Mouse (Mus musculus) MEL (cell line): ENCODE measurements around the gene Mta1. TPM values are rescaled to one million over a fixed set of nuclear protein-coding genes. Genes with fewer than 3 reads are reported as not detected.

ENCODE experiments used
- DNase-seq: peaks from one replicate; pipeline ENCODE4 v3.0.0; 2011; ENCODE audit warnings: low read depth, low spot score
- H3K27ac ChIP-seq: 2 replicates; pipeline ENCODE4 v1.5.1; 2012; ENCODE audit warnings: low read depth, mild to moderate bottlenecking, control low read depth, low read length, moderate library complexity; ENCODE audit not compliant: control insufficient read depth
- H3K27me3 ChIP-seq, 2 experiments: fragments of 150-350 bp in 1 of 2; sonication (generic) in 1 of 2; 2 replicates each; pipeline ENCODE4 v1.6.1; 2012; ENCODE audit warnings: low read length in 2 of 2, mild to moderate bottlenecking in 2 of 2, improper control_type of control experiment in 1 of 2, moderate library complexity in 1 of 2; ENCODE audit not compliant: insufficient read depth in 2 of 2, control insufficient read depth in 1 of 2
- H3K36me3 ChIP-seq, 2 experiments: 2 replicates each; pipeline ENCODE4 v1.6.1; 2012 to 2014; ENCODE audit warnings: low read length in 2 of 2, improper control_type of control experiment in 1 of 2, inconsistent platforms in 1 of 2, mild to moderate bottlenecking in 1 of 2; ENCODE audit not compliant: insufficient read depth in 2 of 2, control insufficient read depth in 1 of 2
- H3K4me1 ChIP-seq, 2 experiments: fragments of 150-350 bp in 1 of 2; sonication (generic) in 1 of 2; 2 replicates each; pipeline ENCODE4 v1.6.1; 2012; ENCODE audit warnings: low read length in 2 of 2, improper control_type of control experiment in 1 of 2, mild to moderate bottlenecking in 1 of 2; ENCODE audit not compliant: insufficient read depth in 2 of 2, control insufficient read depth in 1 of 2
- H3K4me3 ChIP-seq, 2 experiments: fragments of 150-350 bp in 1 of 2; sonication (generic) in 1 of 2; 2 replicates each; pipeline ENCODE4 v1.5.1; 2012; ENCODE audit warnings: low read depth in 2 of 2, low read length in 2 of 2, mild to moderate bottlenecking in 2 of 2, moderate library complexity in 2 of 2, control low read depth in 1 of 2, improper control_type of control experiment in 1 of 2; ENCODE audit not compliant: control insufficient read depth in 1 of 2, insufficient read depth in 1 of 2
- H3K79me2 ChIP-seq: 2 replicates; pipeline ENCODE4 v1.6.1; 2012; ENCODE audit warnings: mild to moderate bottlenecking, low read length, moderate library complexity; ENCODE audit not compliant: control insufficient read depth, poor library complexity, insufficient read depth
- H3K9ac ChIP-seq: 2 replicates; pipeline ENCODE4 v1.6.1; 2012; ENCODE audit warnings: low read depth, mild to moderate bottlenecking, control low read depth, low read length, moderate library complexity; ENCODE audit not compliant: control insufficient read depth, poor library complexity, severe bottlenecking
- H3K9me3 ChIP-seq: fragments of 150-350 bp; sonication (generic); replicated peaks from 2 replicates; pipeline ENCODE4 v1.6.1; 2012; ENCODE audit warnings: mild to moderate bottlenecking, low read length, improper control_type of control experiment, moderate library complexity; ENCODE audit not compliant: insufficient read depth
- BHLHE40 ChIP-seq: IDR thresholded peaks from 2 replicates; pipeline ENCODE4 v1.6.1; 2012; ENCODE audit warnings: low read depth, mild to moderate bottlenecking, inconsistent platforms, low read length, improper control_type of control experiment, borderline replicate concordance
- CHD2 ChIP-seq: IDR thresholded peaks from 2 replicates; pipeline ENCODE4 v1.6.1; 2011; ENCODE audit warnings: low read length, improper control_type of control experiment
- E2F4 ChIP-seq: IDR thresholded peaks from 2 replicates; pipeline ENCODE4 v1.6.1; 2011; ENCODE audit warnings: low read depth, low read length, improper control_type of control experiment, borderline replicate concordance
- ELF1 ChIP-seq: IDR thresholded peaks from 2 replicates; pipeline ENCODE4 v1.6.1; 2014; ENCODE audit warnings: low read depth, mild to moderate bottlenecking, inconsistent platforms, low read length, improper control_type of control experiment, moderate library complexity
- EP300 ChIP-seq, 2 experiments: IDR thresholded peaks; 2 replicates each; pipeline ENCODE4 v1.6.1; 2011; ENCODE audit warnings: improper control_type of control experiment in 2 of 2, low read length in 2 of 2, low read depth in 1 of 2, mild to moderate bottlenecking in 1 of 2
- ETS1 ChIP-seq: IDR thresholded peaks from 2 replicates; pipeline ENCODE4 v1.6.1; 2012; ENCODE audit warnings: low read depth, mild to moderate bottlenecking, inconsistent platforms, low read length, improper control_type of control experiment, moderate library complexity
- GATA1 ChIP-seq: IDR thresholded peaks from 2 replicates; pipeline ENCODE4 v1.6.1; 2011; ENCODE audit warnings: low read depth, low read length, improper control_type of control experiment
- HCFC1 ChIP-seq: IDR thresholded peaks from 2 replicates; pipeline ENCODE4 v1.6.1; 2012; ENCODE audit warnings: low read depth, mild to moderate bottlenecking, inconsistent platforms, low read length, improper control_type of control experiment, moderate library complexity
- MAX ChIP-seq: IDR thresholded peaks from 2 replicates; pipeline ENCODE4 v1.6.1; 2011; ENCODE audit warnings: low read length, improper control_type of control experiment
- MAZ ChIP-seq: IDR thresholded peaks from 2 replicates; pipeline ENCODE4 v1.6.1; 2012; ENCODE audit warnings: low read depth, mild to moderate bottlenecking, inconsistent platforms, low read length, improper control_type of control experiment
- MYB ChIP-seq: IDR thresholded peaks from 2 replicates; pipeline ENCODE4 v1.6.1; 2011; ENCODE audit warnings: mild to moderate bottlenecking, low read depth, low read length, improper control_type of control experiment
- MYC ChIP-seq: IDR thresholded peaks from 2 replicates; pipeline ENCODE4 v1.6.1; 2011; ENCODE audit warnings: low read depth, mild to moderate bottlenecking, low read length, improper control_type of control experiment, moderate library complexity
- NRF1 ChIP-seq: IDR thresholded peaks from 2 replicates; pipeline ENCODE4 v1.6.1; 2014; ENCODE audit warnings: low read depth, mild to moderate bottlenecking, inconsistent platforms, low read length, improper control_type of control experiment, moderate library complexity; ENCODE audit not compliant: poor library complexity, insufficient read depth, severe bottlenecking
- POLR2A ChIP-seq, 2 experiments: IDR thresholded peaks; 2 replicates each; pipeline ENCODE4 v1.6.1; 2011 to 2012; ENCODE audit warnings: low read length in 2 of 2, mild to moderate bottlenecking in 2 of 2, control low read depth in 1 of 2, improper control_type of control experiment in 1 of 2, low read depth in 1 of 2, moderate library complexity in 1 of 2; ENCODE audit not compliant: control insufficient read depth in 1 of 2, insufficient read depth in 1 of 2, poor library complexity in 1 of 2
- POLR2AphosphoS2 ChIP-seq: IDR thresholded peaks from 2 replicates; pipeline ENCODE4 v1.6.1; 2011; ENCODE audit warnings: low read length, improper control_type of control experiment
- POLR2AphosphoS5 ChIP-seq: IDR thresholded peaks from 2 replicates; pipeline ENCODE4 v1.6.1; 2012; ENCODE audit warnings: low read depth, borderline replicate concordance, mild to moderate bottlenecking, inconsistent platforms, low read length, moderate library complexity, mixed read lengths
- RAD21 ChIP-seq: IDR thresholded peaks from 2 replicates; pipeline ENCODE4 v1.6.1; 2011; ENCODE audit warnings: mild to moderate bottlenecking, low read depth, low read length, improper control_type of control experiment
- RCOR1 ChIP-seq: IDR thresholded peaks from 2 replicates; pipeline ENCODE4 v1.6.1; 2012; ENCODE audit warnings: low read depth, mild to moderate bottlenecking, inconsistent platforms, low read length, improper control_type of control experiment
- SIN3A ChIP-seq: IDR thresholded peaks from 2 replicates; pipeline ENCODE4 v1.6.1; 2012; ENCODE audit warnings: low read length, improper control_type of control experiment, inconsistent platforms
- SMC3 ChIP-seq: IDR thresholded peaks from 2 replicates; pipeline ENCODE4 v1.6.1; 2011; ENCODE audit warnings: low read depth, low read length, improper control_type of control experiment
- TBP ChIP-seq: IDR thresholded peaks from 2 replicates; pipeline ENCODE4 v1.8.0; 2011; ENCODE audit warnings: low read depth, low read length, improper control_type of control experiment
- TCF12 ChIP-seq: IDR thresholded peaks from 2 replicates; pipeline ENCODE4 v1.6.1; 2014; ENCODE audit warnings: low read depth, mild to moderate bottlenecking, inconsistent platforms, low read length, improper control_type of control experiment, moderate library complexity
- USF1 ChIP-seq: IDR thresholded peaks from 2 replicates; pipeline ENCODE4 v1.6.1; 2014; ENCODE audit warnings: low read depth, mild to moderate bottlenecking, inconsistent platforms, low read length, improper control_type of control experiment, moderate library complexity
- ZC3H11A ChIP-seq: IDR thresholded peaks from 2 replicates; pipeline ENCODE4 v1.6.1; 2012; ENCODE audit warnings: low read depth, mild to moderate bottlenecking, inconsistent platforms, low read length, improper control_type of control experiment
- ZKSCAN1 ChIP-seq: IDR thresholded peaks from 2 replicates; pipeline ENCODE4 v1.6.1; 2012; ENCODE audit warnings: low read depth, mild to moderate bottlenecking, inconsistent platforms, low read length, improper control_type of control experiment, moderate library complexity
- ZNF384 ChIP-seq: IDR thresholded peaks from 2 replicates; pipeline ENCODE4 v1.6.1; 2012; ENCODE audit warnings: low read depth, mild to moderate bottlenecking, inconsistent platforms, low read length, improper control_type of control experiment
- polyA plus RNA-seq, 2 experiments: library from polyadenylated mRNA; stranded (reverse) in 1 of 2; unstranded in 1 of 2; fragments of >175 nt in 1 of 2; fragments of >200 nt in 1 of 2; gene quantifications; 2 replicates each; pipeline versions ENCODE4 v1.2.1 to v1.2.4; 2012; ENCODE audit warnings: low replicate concordance in 2 of 2, low read depth in 1 of 2; ENCODE audit not compliant: insufficient read length in 2 of 2, insufficient read depth in 1 of 2, missing spikeins in 1 of 2
- total RNA-seq: library from RNA; depleted of rRNA; stranded (reverse); fragments of 300-350 nt; gene quantifications from 2 replicates; pipeline ENCODE4 v1.2.3, GENCODE M21; 2012

Gene Mta1
- total and polyA plus RNA-seq, 3 experiments = 69.0 to 410 (median 99.5) TPM

- no peak overlapping the region for H3K4me3 ChIP-seq
- TF ChIP-seq ETS1 (no peak), E2F4 (no peak), POLR2A (IDR thresholded peaks at IDR 0.05; ENCODE audit: control insufficient read depth in 1 of 2, insufficient read depth in 1 of 2, low read depth in 1 of 2, low read length in 2 of 2, poor library complexity in 1 of 2) (no peak), MAX (no peak), POLR2AphosphoS5 (no peak), ZC3H11A (no peak), RCOR1 (no peak), NRF1 (no peak), ELF1 (no peak), RAD21 (no peak), MYC (no peak), ZKSCAN1 (no peak), EP300 (IDR thresholded peaks at IDR 0.05; ENCODE audit: low read depth in 1 of 2, low read length in 2 of 2) (no peak), ZNF384 (no peak)
- no peaks in the 10 kb centered on the region for H3K79me2 ChIP-seq
- H3K27me3 ChIP-seq = no peaks in the 10 kb centered on the region
- H3K27ac ChIP-seq = no peak overlapping the region
- no peaks in the 10 kb centered on the region for H3K4me1 ChIP-seq
- no peak overlapping the region for H3K9ac ChIP-seq
- DNase-seq = no peak
- H3K9me3 ChIP-seq = no peaks in the 10 kb centered on the region
- H3K36me3 ChIP-seq = peaks cover 0 to 8% of the 10 kb centered on the region in 2 experiments; a peak in 1 of 4 replicates
Measured at GRCm38 (mm10) chr12:113061606-113062005, 36.5 kb upstream of the Mta1 start.

GRCm38 (mm10) chr12:113062201-113062600 is 35.9 kb upstream of the Mta1 start:
- no peaks in the 10 kb centered on the region for H3K4me1 ChIP-seq
- H3K4me3 ChIP-seq = no peak overlapping the region
- H3K27me3 ChIP-seq = no peaks in the 10 kb centered on the region
- no peaks in the 10 kb centered on the region for H3K79me2 ChIP-seq
- DNase-seq = no peak
- TF ChIP-seq RCOR1 (no peak), EP300 (IDR thresholded peaks at IDR 0.05; ENCODE audit: low read depth in 1 of 2, low read length in 2 of 2) (no peak), SMC3 (no peak), POLR2AphosphoS5 (0 out of 2 replicates have a peak, but pooled peaks have one; percentile 27), SIN3A (no peak)
- no peak overlapping the region for H3K27ac ChIP-seq
- peaks cover 0 to 8% of the 10 kb centered on the region in 2 experiments; a peak in 1 of 4 replicates for H3K36me3 ChIP-seq
- no peaks in the 10 kb centered on the region for H3K9me3 ChIP-seq
- no peak overlapping the region for H3K9ac ChIP-seq

- Histone ChIP-seq H3K4me3 (no peak overlapping the region), H3K9ac (no peak overlapping the region), H3K9me3 (no peaks in the 10 kb centered on the region), H3K79me2 (no peaks in the 10 kb centered on the region), H3K27ac (no peak overlapping the region), H3K36me3 (peaks cover 0 to 5% of the 10 kb centered on the region in 2 experiments; a peak in 1 of 4 replicates), H3K4me1 (no peaks in the 10 kb centered on the region), H3K27me3 (no peaks in the 10 kb centered on the region)
- no peak for DNase-seq
- TF ChIP-seq EP300 (IDR thresholded peaks at IDR 0.05; ENCODE audit: low read depth in 1 of 2, low read length in 2 of 2) = no peak
- TF ChIP-seq SMC3 = no peak
- TF ChIP-seq MAZ = no peak
- TF ChIP-seq CHD2 = no peak
- TF ChIP-seq E2F4 = no peak
- TF ChIP-seq ZC3H11A = no peak
- no peak for TF ChIP-seq TBP
- no peak for TF ChIP-seq NRF1
- no peak for TF ChIP-seq POLR2AphosphoS2
- no peak for TF ChIP-seq MAX
- TF ChIP-seq GATA1 = no peak
- TF ChIP-seq HCFC1 = no peak
- no peak for TF ChIP-seq RAD21
- no peak for TF ChIP-seq USF1
- no peak for TF ChIP-seq ZNF384
- no peak for TF ChIP-seq RCOR1
- TF ChIP-seq TCF12 = no peak
- no peak for TF ChIP-seq MYB
- TF ChIP-seq BHLHE40 = no peak
Measured at GRCm38 (mm10) chr12:113063700-113064099, 34.4 kb upstream of the Mta1 start.
